In the genomic region with DNA sequence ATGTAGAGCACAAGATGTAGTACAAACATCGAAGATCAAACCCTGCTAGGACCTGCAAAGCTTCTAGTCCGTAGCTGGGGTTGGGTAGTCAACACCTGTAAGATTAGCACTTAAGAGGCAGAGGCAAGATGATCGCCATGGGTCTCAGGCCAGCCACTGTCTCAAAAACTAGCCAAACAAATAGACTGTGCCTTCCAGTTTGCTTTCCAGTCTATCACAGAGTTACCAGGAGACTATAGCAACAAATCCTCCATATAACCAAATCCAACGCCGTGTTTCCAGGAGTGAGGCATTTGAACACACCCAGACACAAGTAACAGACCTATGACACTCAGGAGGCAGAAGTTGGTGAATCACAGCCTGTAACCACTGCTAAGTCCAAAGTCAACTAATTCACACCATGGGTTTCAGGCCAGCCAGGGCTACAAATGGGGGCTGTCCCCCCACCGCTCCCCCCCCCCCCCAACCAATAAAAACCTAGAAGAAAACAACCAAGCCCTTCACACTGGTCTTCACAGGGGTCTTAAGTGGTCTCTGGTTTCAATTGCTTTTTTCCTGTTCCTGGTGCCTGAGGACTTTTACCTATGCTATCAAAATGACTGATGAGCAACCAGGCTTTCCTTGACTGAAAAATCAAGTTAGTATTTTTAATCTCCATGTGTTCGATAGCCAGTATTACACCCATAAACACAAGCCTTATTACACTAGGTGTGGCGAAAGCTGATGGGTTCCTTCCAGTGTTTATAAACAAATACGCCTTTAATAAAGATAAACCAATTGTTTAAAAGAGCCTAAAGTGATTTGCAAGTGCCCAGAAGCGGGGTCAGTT, we compare ENCODE assay signal across 7 mouse cellular contexts. TPM values are rescaled to one million over a fixed set of nuclear protein-coding genes. Genes with fewer than 3 reads are reported as not detected.
A peak's percentile ranks its signal among the peaks of the same experiment; 100 is the strongest.
DNase-seq lines count a peak whose midpoint lies in the region; ATAC-seq and TF ChIP-seq lines count a peak whose summit lies in the region.

No protein-coding gene starts in this region.

- no peaks in the 10 kb centered on the region for H3K9me3 ChIP-seq in lung, embryonic 16.5 days (ENCODE audit: control insufficient read depth, low read length)
- no peaks in the 10 kb centered on the region for H3K9me3 ChIP-seq in embryonic facial prominence, embryonic 13.5 days

- TF ChIP-seq POLR2A in myocyte (IDR thresholded peaks at IDR 0.05; ENCODE audit: insufficient read length, low read depth) = no peak

- DNase-seq in lung, postnatal 25 days (ENCODE audit: low spot score) = no peak
- no peak for DNase-seq in left cerebral cortex, postnatal 36 days (ENCODE audit: low spot score in 2 of 2)
- no peak for DNase-seq in thymus, postnatal 36 days

- intact Hi-C loops in left cerebral cortex, postnatal 36 days (cut with DNase I) = loop anchor here (2.0 to 10.0 kb wide), 3 partner anchors 27 to 173 kb away; partner anchors contain the start of genes Alg11, Atp7b and Vps36

- 0 out of 2 replicates have a peak overlapping the region, but pooled peaks have one; percentile 30 for H3K27ac ChIP-seq in lung, embryonic 16.5 days (ENCODE audit: low read length)
- peak overlapping the region; percentile 64 for H3K27ac ChIP-seq in embryonic facial prominence, embryonic 13.5 days

- peak; percentile 16 for ATAC-seq in lung, embryonic 16.5 days (ENCODE audit: low read depth)
- no peak for ATAC-seq in embryonic facial prominence, embryonic 13.5 days (ENCODE audit: insufficient number of reproducible peaks, insufficient read depth, low FRiP score, low TSS enrichment, low read depth)
- ATAC-seq in inflammation-experienced regulatory T-cells, adult 6 months = peak; percentile 40

- H3K27me3 ChIP-seq in lung, embryonic 16.5 days (ENCODE audit: control insufficient read depth, insufficient read depth, low read depth, low read length) = no peaks in the 10 kb centered on the region
- no peaks in the 10 kb centered on the region for H3K27me3 ChIP-seq in embryonic facial prominence, embryonic 13.5 days
- no peaks in the 10 kb centered on the region for H3K27me3 ChIP-seq in myocyte (ENCODE audit: control insufficient read depth, insufficient read depth, insufficient read length)

- peaks cover 6% of the 10 kb centered on the region; the same call in 1 of the 2 replicates for H3K4me1 ChIP-seq in lung, embryonic 16.5 days (replicated peaks; ENCODE audit: control insufficient read depth, insufficient read depth, low read length)
- peaks cover 14% of the 10 kb centered on the region for H3K4me1 ChIP-seq in embryonic facial prominence, embryonic 13.5 days

- H3K79me2 ChIP-seq in myocyte (ENCODE audit: control insufficient read depth, insufficient read depth) = no peaks in the 10 kb centered on the region

- H3K9ac ChIP-seq in lung, embryonic 16.5 days (ENCODE audit: low read length) = peak overlapping the region; percentile 70
- peak overlapping the region; percentile 65 for H3K9ac ChIP-seq in embryonic facial prominence, embryonic 13.5 days

- no peak overlapping the region for H3ac ChIP-seq in myocyte (ENCODE audit: control insufficient read depth, insufficient read length)

- H3K4me3 ChIP-seq in lung, embryonic 16.5 days (ENCODE audit: low read length) = peak overlapping the region; percentile 65
- H3K4me3 ChIP-seq in embryonic facial prominence, embryonic 13.5 days = peak overlapping the region; percentile 56
- peak overlapping the region; percentile 28 for H3K4me3 ChIP-seq in myocyte

- H3K4me2 ChIP-seq in lung, embryonic 16.5 days (ENCODE audit: low read depth, low read length) = peak overlapping the region; percentile 59
- peak overlapping the region; percentile 57 for H3K4me2 ChIP-seq in embryonic facial prominence, embryonic 13.5 days
- H3K4me2 ChIP-seq in myocyte (ENCODE audit: low read depth) = peak overlapping the region; percentile 81

- WGBS in lung, embryonic 16.5 days = 45% methylated on average over 10 of the region's 10 CpGs
- WGBS in embryonic facial prominence, embryonic 13.5 days = 50% methylated on average over 10 of the region's 10 CpGs

- peaks cover 16% of the 10 kb centered on the region for H3K36me3 ChIP-seq in lung, embryonic 16.5 days (ENCODE audit: control insufficient read depth, insufficient read depth, low read length)
- peaks cover 24% of the 10 kb centered on the region for H3K36me3 ChIP-seq in embryonic facial prominence, embryonic 13.5 days
- no peaks in the 10 kb centered on the region for H3K36me3 ChIP-seq in myocyte (ENCODE audit: control insufficient read depth, insufficient read depth)

TF ChIP-seq in myocyte, 11 proteins besides CTCF, POLR2A, EP300 and RAD21:
- TF ChIP-seq TCF3 (IDR thresholded peaks at IDR 0.05; ENCODE audit: insufficient read length, low read depth) (no peak), MAX (IDR thresholded peaks at IDR 0.05; ENCODE audit: low read depth) (no peak), MYOD1 (IDR thresholded peaks at IDR 0.05; ENCODE audit: control insufficient read depth in 1 of 3, insufficient read length in 2 of 3, low read depth in 2 of 3) (no peak), POLR2AphosphoS2 (IDR thresholded peaks at IDR 0.05; ENCODE audit: insufficient read length, low read depth) (no peak), CEBPB (IDR thresholded peaks at IDR 0.05; ENCODE audit: insufficient read depth, poor library complexity, severe bottlenecking) (no peak), REST (IDR thresholded peaks at IDR 0.05; ENCODE audit: insufficient read depth, insufficient read length) (no peak), USF1 (IDR thresholded peaks at IDR 0.05; ENCODE audit: low read depth) (no peak), MYOG (IDR thresholded peaks at IDR 0.05; ENCODE audit: control insufficient read depth in 1 of 3, insufficient read depth in 1 of 3, insufficient read length in 2 of 3, low read depth in 2 of 3) (no peak), SRF (IDR thresholded peaks at IDR 0.05; ENCODE audit: control insufficient read depth, insufficient read length, low read depth) (no peak), E2F4 (IDR thresholded peaks at IDR 0.05; ENCODE audit: insufficient read depth) (no peak), TCF12 (IDR thresholded peaks at IDR 0.05; ENCODE audit: insufficient read depth, poor library complexity, severe bottlenecking) (no peak)
TF ChIP-seq in myocyte: peak in this region for 0.

RNA-seq across cellular contexts. Expression of gene Nek3, which starts 0.8 kb away (rescaled TPM):
- 5.1 and 5.6 TPM in 2 replicates for polyA plus RNA-seq in lung, embryonic 16.5 days (2015; fragmentation: Nextera tagmentation; extraction: Ambion mirVana)
- 4.1 and 5.6 TPM in 2 replicates for polyA plus RNA-seq in embryonic facial prominence, embryonic 13.5 days (2015; fragmentation: Nextera tagmentation; extraction: Ambion mirVana)
- 1 to 10 TPM; 4.6 to 7.4 (median 5.6) TPM for polyA plus RNA-seq in inflammation-experienced regulatory T-cells, adult 6 months (2017; shearing (Covaris generic))
- 3.6 TPM for polyA plus RNA-seq in myocyte (2012; fragmentation: generic; extraction: Trizol)
- total RNA-seq in left cerebral cortex, postnatal 36 days (2021) = 1 to 10 TPM; 1.7 to 2.2 TPM

RNA-seq across cellular contexts. Expression of gene Ckap2, which starts 20.2 kb away (rescaled TPM):
- 55.0 and 55.5 TPM in 2 replicates for polyA plus RNA-seq in lung, embryonic 16.5 days (2015; fragmentation: Nextera tagmentation; extraction: Ambion mirVana)
- 50.0 and 53.2 TPM in 2 replicates for polyA plus RNA-seq in embryonic facial prominence, embryonic 13.5 days (2015; fragmentation: Nextera tagmentation; extraction: Ambion mirVana)
- 10 to 100 TPM in 1 of 3 experiments, 1 to 10 TPM in 2; 3.0 to 32.7 (median 3.6) TPM for polyA plus RNA-seq in inflammation-experienced regulatory T-cells, adult 6 months (2017; shearing (Covaris generic))
- 7.6 TPM for polyA plus RNA-seq in myocyte (2012; fragmentation: generic; extraction: Trizol)
- under 1 TPM; 0.62 to 0.86 TPM for total RNA-seq in left cerebral cortex, postnatal 36 days (2021)

RNA-seq across cellular contexts. Expression of gene Vps36, which starts 27.1 kb away (rescaled TPM):
- polyA plus RNA-seq in lung, embryonic 16.5 days (2015; fragmentation: Nextera tagmentation; extraction: Ambion mirVana) = 47.0 and 47.3 TPM in 2 replicates
- polyA plus RNA-seq in embryonic facial prominence, embryonic 13.5 days (2015; fragmentation: Nextera tagmentation; extraction: Ambion mirVana) = 37.4 and 37.9 TPM in 2 replicates
- polyA plus RNA-seq in inflammation-experienced regulatory T-cells, adult 6 months (2017; shearing (Covaris generic)) = 10 to 100 TPM; 25.9 to 43.3 (median 32.2) TPM
- polyA plus RNA-seq in myocyte (2012; fragmentation: generic; extraction: Trizol) = 19.1 TPM
- 10 to 100 TPM; 24.9 to 28.1 TPM for total RNA-seq in left cerebral cortex, postnatal 36 days (2021)

RNA-seq across cellular contexts. Expression of gene Nek5, which starts 40.6 kb away (rescaled TPM):
- polyA plus RNA-seq in lung, embryonic 16.5 days (2015; fragmentation: Nextera tagmentation; extraction: Ambion mirVana) = 2.0 and 3.1 TPM in 2 replicates
- polyA plus RNA-seq in embryonic facial prominence, embryonic 13.5 days (2015; fragmentation: Nextera tagmentation; extraction: Ambion mirVana) = 0.17 TPM in 1 of 2 replicates, not detected in the other
- polyA plus RNA-seq in inflammation-experienced regulatory T-cells, adult 6 months (2017; shearing (Covaris generic)) = under 1 TPM in 1 of 3 experiments, not detected in 2; 0.24 TPM
- polyA plus RNA-seq in myocyte (2012; fragmentation: generic; extraction: Trizol) = not detected
- not detected for total RNA-seq in left cerebral cortex, postnatal 36 days (2021)
